Mouse (Mus musculus): Measurements from ENCODE around the gene Chst5. TPM values are rescaled to one million over a fixed set of nuclear protein-coding genes. Genes with fewer than 3 reads are reported as not detected.
"Not testable (repeated sequence)": the region's sequence is repeated elsewhere in the genome, so short reads cannot be mapped to it uniquely, and the experiment has no call there.

Chst5 gene
- polyA plus RNA-seq, 1 experiment from 2014 or later: 3.1 TPM

- WGBS: 92% methylated on average over 6 of the region's 6 CpGs
- H3K4me1 ChIP-seq: no peaks in the 10 kb centered on the region
- no peaks in the 10 kb centered on the region for H3K27me3 ChIP-seq
- no peak overlapping the region for H3K27ac ChIP-seq (replicated peaks)
- no peaks in the 10 kb centered on the region for H3K9me3 ChIP-seq
- H3K36me3 ChIP-seq: no peaks in the 10 kb centered on the region; the same call in 1 of the 2 replicates
- no peak overlapping the region for H3K9ac ChIP-seq (replicated peaks)
- no peak overlapping the region for H3K4me3 ChIP-seq
- H3K4me2 ChIP-seq (replicated peaks): no peak overlapping the region
- ATAC-seq (ENCODE audit: low FRiP score, low read depth): no peak
Measured at GRCm38 (mm10) chr8:111865857-111866256, 44.4 kb downstream of the Chst5 start.

GRCm38 (mm10) chr8:111865130-111865852 is 45.0 kb downstream of the Chst5 start:
- no peak overlapping the region for H3K4me3 ChIP-seq
- no peaks in the 10 kb centered on the region for H3K27me3 ChIP-seq
- ATAC-seq (ENCODE audit: low FRiP score, low read depth): no peak
- no peak overlapping the region for H3K9ac ChIP-seq (replicated peaks)
- 91% methylated on average over 8 of the region's 8 CpGs for WGBS
- no peaks in the 10 kb centered on the region for H3K9me3 ChIP-seq
- no peaks in the 10 kb centered on the region; the same call in 1 of the 2 replicates for H3K36me3 ChIP-seq
- H3K4me2 ChIP-seq (replicated peaks): no peak overlapping the region
- no peak overlapping the region for H3K27ac ChIP-seq (replicated peaks)
- H3K4me1 ChIP-seq: no peaks in the 10 kb centered on the region

GRCm38 (mm10) chr8:111864648-111865047 is 45.6 kb downstream of the Chst5 start:
- ATAC-seq (ENCODE audit: low FRiP score, low read depth): no peak
- no peak overlapping the region for H3K27ac ChIP-seq (replicated peaks)
- no peak overlapping the region for H3K9ac ChIP-seq (replicated peaks)
- no peak overlapping the region for H3K4me3 ChIP-seq
- no peaks in the 10 kb centered on the region for H3K4me1 ChIP-seq
- 94% methylated on average over 8 of the region's 8 CpGs for WGBS
- no peak overlapping the region for H3K4me2 ChIP-seq (replicated peaks)
- H3K27me3 ChIP-seq: no peaks in the 10 kb centered on the region
- H3K9me3 ChIP-seq: no peaks in the 10 kb centered on the region
- no peaks in the 10 kb centered on the region; the same call in 1 of the 2 replicates for H3K36me3 ChIP-seq

DNA sequence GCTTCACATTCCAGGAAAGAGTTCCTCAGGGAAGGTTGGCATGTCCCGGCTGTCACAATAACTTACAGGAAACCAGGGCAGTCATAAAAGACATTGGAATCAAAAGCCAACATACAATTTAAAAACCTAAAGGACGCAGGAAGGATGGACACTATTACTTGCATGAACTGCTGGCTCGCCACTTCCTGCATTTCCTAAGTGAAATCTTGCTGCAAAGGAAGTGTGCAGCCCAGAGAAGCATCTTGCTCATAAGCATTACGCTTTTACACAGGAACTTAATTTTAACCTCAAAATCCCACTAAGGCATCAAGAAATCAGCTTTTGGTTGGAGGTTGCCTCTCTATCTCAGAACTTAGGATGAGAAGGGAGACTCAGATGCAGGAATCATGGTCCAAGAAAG is 47.0 kb downstream of the Chst5 start:
- WGBS: 88% methylated on average over 4 of the region's 4 CpGs

GRCm38 (mm10) chr8:111855977-111856376 is 54.3 kb downstream of the Chst5 start:
- H3K4me3 ChIP-seq: no peak overlapping the region
- no peak for ATAC-seq (ENCODE audit: low FRiP score, low read depth)

More for the DNA sequence above, 47.0 kb downstream of the Chst5 start:
- H3K36me3 ChIP-seq: no peaks in the 10 kb centered on the region; the same call in 1 of the 2 replicates
- no peak overlapping the region for H3K27ac ChIP-seq (replicated peaks)
- H3K9me3 ChIP-seq: no peaks in the 10 kb centered on the region
- no peak overlapping the region for H3K4me2 ChIP-seq (replicated peaks)
- no peak for ATAC-seq (ENCODE audit: low FRiP score, low read depth)
- H3K27me3 ChIP-seq: no peaks in the 10 kb centered on the region
- H3K4me3 ChIP-seq: no peak overlapping the region
- H3K9ac ChIP-seq (replicated peaks): no peak overlapping the region
- no peaks in the 10 kb centered on the region for H3K4me1 ChIP-seq

GRCm38 (mm10) chr8:111853861-111854501 is 56.3 kb downstream of the Chst5 start, which contains the start of gene Cfdp1:
Gene Cfdp1 (minus strand): TSS chr8:111854291.
- Histone ChIP-seq H3K9ac (replicated peaks) (peak within 1 kb of the TSS; percentile 83), H3K4me2 (replicated peaks) (peak within 1 kb of the TSS; percentile 91), H3K27me3 (no peaks in the 10 kb centered on the region), H3K4me1 (peaks cover 10% of the 10 kb centered on the region), H3K27ac (replicated peaks) (no peak within 1 kb of the TSS; the same call in 1 of the 2 replicates), H3K36me3 (no peaks in the 10 kb centered on the region), H3K4me3 (peak within 1 kb of the TSS; percentile 98), H3K9me3 (no peaks in the 10 kb centered on the region)
- under 1% methylated on average over 53 of the region's 53 CpGs for WGBS
- ATAC-seq (ENCODE audit: low FRiP score, low read depth): peak; percentile 100

More at GRCm38 (mm10) chr8:111855977-111856376, 54.3 kb downstream of the Chst5 start:
- no peaks in the 10 kb centered on the region for H3K36me3 ChIP-seq
- H3K4me2 ChIP-seq (replicated peaks): no peak overlapping the region
- H3K9ac ChIP-seq (replicated peaks): no peak overlapping the region
- no peak overlapping the region for H3K27ac ChIP-seq (replicated peaks)
- H3K27me3 ChIP-seq: no peaks in the 10 kb centered on the region
- WGBS: 91% methylated on average over 12 of the region's 12 CpGs
- H3K9me3 ChIP-seq: no peaks in the 10 kb centered on the region
- peaks cover 10% of the 10 kb centered on the region for H3K4me1 ChIP-seq

- Histone ChIP-seq H3K4me2 (replicated peaks) (peak overlapping the region; percentile 91), H3K9ac (replicated peaks) (peak overlapping the region; percentile 83), H3K4me3 (peak overlapping the region; percentile 98)
- 60% methylated on average over 12 of the region's 12 CpGs for whole genome bisulfite sequencing
- ATAC-seq (ENCODE audit: low FRiP score, low read depth); H3K9me3 ChIP-seq; H3K36me3 ChIP-seq; H3K4me1 ChIP-seq; H3K27me3 ChIP-seq; H3K27ac ChIP-seq (replicated peaks): not testable (repeated sequence)
Measured at GRCm38 (mm10) chr8:111853219-111853618, 57.0 kb downstream of the Chst5 start.

GRCm38 (mm10) chr8:111846746-111847145 is 63.5 kb downstream of the Chst5 start:
- 95% methylated on average over 6 of the region's 6 CpGs for WGBS
- no peak overlapping the region for H3K9ac ChIP-seq (replicated peaks)
- no peak overlapping the region for H3K27ac ChIP-seq (replicated peaks)
- no peak overlapping the region for H3K4me2 ChIP-seq (replicated peaks)
- H3K27me3 ChIP-seq: no peaks in the 10 kb centered on the region
- no peaks in the 10 kb centered on the region for H3K9me3 ChIP-seq
- H3K4me1 ChIP-seq: no peaks in the 10 kb centered on the region
- no peak for ATAC-seq (ENCODE audit: low FRiP score, low read depth)
- H3K4me3 ChIP-seq: no peak overlapping the region
- peaks cover 27% of the 10 kb centered on the region for H3K36me3 ChIP-seq

Other genes with a start within 250 kb of the Chst5 start
- gene Ctrb1, start 219.4 kb downstream of the Chst5 start, polyA plus RNA-seq (2016; fragmentation: Nextera tagmentation; extraction: Ambion mirVana): not detected in 2 replicates
- 52.4 and 53.8 TPM in 2 replicates for gene Bcar1, start 166.6 kb downstream of the Chst5 start, polyA plus RNA-seq (2016; fragmentation: Nextera tagmentation; extraction: Ambion mirVana)
- gene Cfdp1, start 56.2 kb downstream of the Chst5 start, polyA plus RNA-seq (2016; fragmentation: Nextera tagmentation; extraction: Ambion mirVana): 182 and 192 TPM in 2 replicates
- gene Tmem170, start 33.7 kb downstream of the Chst5 start, polyA plus RNA-seq (2016; fragmentation: Nextera tagmentation; extraction: Ambion mirVana): 7.3 and 7.9 TPM in 2 replicates
- 19.8 and 20.9 TPM in 2 replicates for gene Tmem231, start 23.4 kb upstream of the Chst5 start, polyA plus RNA-seq (2016; fragmentation: Nextera tagmentation; extraction: Ambion mirVana)
- gene Gabarapl2, start 30.3 kb upstream of the Chst5 start, polyA plus RNA-seq (2016; fragmentation: Nextera tagmentation; extraction: Ambion mirVana): 351 and 359 TPM in 2 replicates
- 10.1 and 12.6 TPM in 2 replicates for gene Adat1, start 81.9 kb upstream of the Chst5 start, polyA plus RNA-seq (2016; fragmentation: Nextera tagmentation; extraction: Ambion mirVana)
- gene Kars, start 100.9 kb upstream of the Chst5 start, polyA plus RNA-seq (2016; fragmentation: Nextera tagmentation; extraction: Ambion mirVana): 189 and 194 TPM in 2 replicates
- gene Terf2ip, start 101.0 kb upstream of the Chst5 start, polyA plus RNA-seq (2016; fragmentation: Nextera tagmentation; extraction: Ambion mirVana): 40.9 and 41.6 TPM in 2 replicates
- 0.56 and 0.58 TPM in 2 replicates for gene Gm6793, start 104.6 kb upstream of the Chst5 start, polyA plus RNA-seq (2016; fragmentation: Nextera tagmentation; extraction: Ambion mirVana)